ENCODE assay signal across 9 mouse cellular contexts in genomic region chr8:120644663-120645062, GRCm38 (mm10). TPM values are rescaled to one million over a fixed set of nuclear protein-coding genes. Genes with fewer than 3 reads are reported as not detected.
DNase-seq lines count a peak whose midpoint lies in the region; ATAC-seq and TF ChIP-seq lines count a peak whose summit lies in the region.
"Had no signal": no experiment of that assay in that cellular context is flagged by ENCODE, and none has a peak within 500 bp of the region (broad histone marks: within the 10 kb centered on the region; RNA-seq: fewer than 3 reads in every experiment).

No protein-coding gene starts in this region.

- H3K4me1 ChIP-seq in hindbrain, embryonic 13.5 days (replicated peaks): peaks cover 8% of the 10 kb centered on the region; the same call in 1 of the 2 replicates
- no peaks in the 10 kb centered on the region for H3K4me1 ChIP-seq in hindbrain, embryonic 11.5 days (replicated peaks; ENCODE audit: control insufficient read depth, insufficient read depth, low read length)
- H3K4me1 ChIP-seq in embryonic facial prominence, embryonic 15.5 days: peaks cover 13% of the 10 kb centered on the region
- no peaks in the 10 kb centered on the region; the same call in 1 of the 2 replicates for H3K4me1 ChIP-seq in hindbrain, embryonic 16.5 days (ENCODE audit: control insufficient read depth, insufficient read depth, low read depth, low read length)
- no peaks in the 10 kb centered on the region for H3K4me1 ChIP-seq in lung, postnatal 0 days (ENCODE audit: insufficient read depth, low read depth, low read length)

- H3K27ac ChIP-seq in hindbrain, embryonic 13.5 days: no peak overlapping the region
- no peak overlapping the region for H3K27ac ChIP-seq in hindbrain, embryonic 11.5 days (ENCODE audit: low read depth, low read length)
- peak overlapping the region; percentile 48 for H3K27ac ChIP-seq in embryonic facial prominence, embryonic 15.5 days (replicated peaks)
- H3K27ac ChIP-seq in hindbrain, embryonic 16.5 days (ENCODE audit: low read depth, low read length): no peak overlapping the region; the same call in 1 of the 2 replicates
- H3K27ac ChIP-seq in lung, postnatal 0 days (ENCODE audit: low read length): no peak overlapping the region

- no peak overlapping the region for H3K4me2 ChIP-seq in hindbrain, embryonic 13.5 days
- no peak overlapping the region for H3K4me2 ChIP-seq in hindbrain, embryonic 11.5 days (replicated peaks; ENCODE audit: low read depth, low read length)
- H3K4me2 ChIP-seq in embryonic facial prominence, embryonic 15.5 days (replicated peaks): no peak overlapping the region
- H3K4me2 ChIP-seq in hindbrain, embryonic 16.5 days (ENCODE audit: low read length): no peak overlapping the region
- no peak overlapping the region for H3K4me2 ChIP-seq in lung, postnatal 0 days (replicated peaks; ENCODE audit: low read depth, low read length)

- no peaks in the 10 kb centered on the region for H3K27me3 ChIP-seq in hindbrain, embryonic 13.5 days
- H3K27me3 ChIP-seq in hindbrain, embryonic 11.5 days (ENCODE audit: control insufficient read depth, insufficient read depth, low read length): no peaks in the 10 kb centered on the region
- no peaks in the 10 kb centered on the region for H3K27me3 ChIP-seq in embryonic facial prominence, embryonic 15.5 days
- H3K27me3 ChIP-seq in hindbrain, embryonic 16.5 days (replicated peaks; ENCODE audit: control insufficient read depth, insufficient read depth, low read length): no peaks in the 10 kb centered on the region
- H3K27me3 ChIP-seq in lung, postnatal 0 days (replicated peaks; ENCODE audit: insufficient read depth, low read length): no peaks in the 10 kb centered on the region

- H3K36me3 ChIP-seq in hindbrain, embryonic 13.5 days: no peaks in the 10 kb centered on the region
- no peaks in the 10 kb centered on the region for H3K36me3 ChIP-seq in hindbrain, embryonic 11.5 days (ENCODE audit: control insufficient read depth, insufficient read depth, low read length)
- H3K36me3 ChIP-seq in embryonic facial prominence, embryonic 15.5 days: no peaks in the 10 kb centered on the region; the same call in 1 of the 2 replicates
- H3K36me3 ChIP-seq in hindbrain, embryonic 16.5 days (ENCODE audit: control insufficient read depth, insufficient read depth, low read length): no peaks in the 10 kb centered on the region
- no peaks in the 10 kb centered on the region for H3K36me3 ChIP-seq in lung, postnatal 0 days (ENCODE audit: insufficient read depth, low read length)

- H3K9ac ChIP-seq in hindbrain, embryonic 13.5 days: no peak overlapping the region
- no peak overlapping the region for H3K9ac ChIP-seq in hindbrain, embryonic 11.5 days (ENCODE audit: low read depth, low read length)
- no peak overlapping the region for H3K9ac ChIP-seq in embryonic facial prominence, embryonic 15.5 days
- H3K9ac ChIP-seq in hindbrain, embryonic 16.5 days (ENCODE audit: low read depth, low read length): no peak overlapping the region
- H3K9ac ChIP-seq in lung, postnatal 0 days (replicated peaks; ENCODE audit: low read depth): no peak overlapping the region

- no peak for TF ChIP-seq EP300 in lung, postnatal 0 days (IDR thresholded peaks at IDR 0.05)

- DNase-seq in hindbrain, embryonic 11.5 days (ENCODE audit: low spot score): no peak
- DNase-seq in adrenal gland, adult 18-20 months (ENCODE audit: low spot score in 2 of 2): peak; percentile 40 to 56
- no peak for DNase-seq in lung, postnatal 0 days (ENCODE audit: low spot score)
- peak; percentile 63 for DNase-seq in testis, postnatal 14 days (ENCODE audit: low spot score)
- DNase-seq in thymus, postnatal 25 days: no peak

- 66% methylated on average over 7 of the region's 7 CpGs for WGBS in hindbrain, embryonic 13.5 days
- 86% methylated on average over 7 of the region's 7 CpGs for WGBS in hindbrain, embryonic 11.5 days
- WGBS in embryonic facial prominence, embryonic 15.5 days: 59% methylated on average over 7 of the region's 7 CpGs
- 51% methylated on average over 7 of the region's 7 CpGs for WGBS in hindbrain, embryonic 16.5 days
- 51% methylated on average over 7 of the region's 7 CpGs for WGBS in lung, postnatal 0 days

- no peaks in the 10 kb centered on the region for H3K9me3 ChIP-seq in hindbrain, embryonic 13.5 days
- no peaks in the 10 kb centered on the region for H3K9me3 ChIP-seq in hindbrain, embryonic 11.5 days (ENCODE audit: control insufficient read depth, low read length)
- H3K9me3 ChIP-seq in embryonic facial prominence, embryonic 15.5 days (replicated peaks): no peaks in the 10 kb centered on the region
- no peaks in the 10 kb centered on the region for H3K9me3 ChIP-seq in hindbrain, embryonic 16.5 days (ENCODE audit: control insufficient read depth, low read length)
- H3K9me3 ChIP-seq in lung, postnatal 0 days (ENCODE audit: low read length): no peaks in the 10 kb centered on the region

- no peak overlapping the region for H3K4me3 ChIP-seq in hindbrain, embryonic 13.5 days
- no peak overlapping the region for H3K4me3 ChIP-seq in hindbrain, embryonic 11.5 days (ENCODE audit: low read depth, low read length)
- H3K4me3 ChIP-seq in embryonic facial prominence, embryonic 15.5 days (replicated peaks): no peak overlapping the region
- H3K4me3 ChIP-seq in hindbrain, embryonic 16.5 days (ENCODE audit: low read length): no peak overlapping the region
- H3K4me3 ChIP-seq in lung, postnatal 0 days (ENCODE audit: low read depth, low read length): no peak overlapping the region
- H3K4me3 ChIP-seq: erythroblast, embryonic 14.5 days had no signal

- peak; percentile 67 for ATAC-seq in hindbrain, embryonic 13.5 days (ENCODE audit: low FRiP score)
- no peak for ATAC-seq in hindbrain, embryonic 11.5 days (ENCODE audit: low FRiP score)
- ATAC-seq in embryonic facial prominence, embryonic 15.5 days (ENCODE audit: insufficient number of reproducible peaks, low FRiP score, low TSS enrichment, low read depth): no peak; the same call in 1 of the 2 replicates
- peak; percentile 93 for ATAC-seq in hindbrain, embryonic 16.5 days
- ATAC-seq in lung, postnatal 0 days: peak; percentile 12; the same call in 1 of the 2 replicates

- no peak for TF ChIP-seq CTCF in lung, postnatal 0 days (IDR thresholded peaks at IDR 0.05)

RNA-seq across cellular contexts. Expression of gene 1190005I06Rik, which starts 2.8 kb away (rescaled TPM):
- polyA plus RNA-seq in hindbrain, embryonic 13.5 days (2015; fragmentation: Nextera tagmentation; extraction: Ambion mirVana): 8.9 and 11.0 TPM in 2 replicates
- polyA plus RNA-seq in hindbrain, embryonic 11.5 days (2014; fragmentation: Nextera tagmentation; extraction: Ambion mirVana): 2.4 and 3.7 TPM in 2 replicates
- total RNA-seq in adrenal gland, adult 18-20 months (2021): 10 to 100 TPM; 12.3 to 21.3 TPM
- polyA plus RNA-seq in embryonic facial prominence, embryonic 15.5 days (2015; fragmentation: Nextera tagmentation; extraction: Ambion mirVana): 8.3 and 10.1 TPM in 2 replicates
- polyA plus RNA-seq in hindbrain, embryonic 16.5 days (2015; fragmentation: Nextera tagmentation; extraction: Ambion mirVana): 18.3 and 20.5 TPM in 2 replicates
- polyA plus RNA-seq in lung, postnatal 0 days (2015; fragmentation: Nextera tagmentation; extraction: Ambion mirVana): 2.0 and 2.1 TPM in 2 replicates

RNA-seq across cellular contexts. Expression of gene Gm27021, which starts 23.2 kb away (rescaled TPM):
- polyA plus RNA-seq in hindbrain, embryonic 13.5 days (2015; fragmentation: Nextera tagmentation; extraction: Ambion mirVana): 5.2 and 6.0 TPM in 2 replicates
- polyA plus RNA-seq in hindbrain, embryonic 11.5 days (2014; fragmentation: Nextera tagmentation; extraction: Ambion mirVana): 2.6 and 3.1 TPM in 2 replicates
- total RNA-seq in adrenal gland, adult 18-20 months (2021): not detected
- 0.67 and 6.2 TPM in 2 replicates for polyA plus RNA-seq in embryonic facial prominence, embryonic 15.5 days (2015; fragmentation: Nextera tagmentation; extraction: Ambion mirVana)
- polyA plus RNA-seq in hindbrain, embryonic 16.5 days (2015; fragmentation: Nextera tagmentation; extraction: Ambion mirVana): 6.5 and 7.9 TPM in 2 replicates
- 1.00 and 1.3 TPM in 2 replicates for polyA plus RNA-seq in lung, postnatal 0 days (2015; fragmentation: Nextera tagmentation; extraction: Ambion mirVana)

RNA-seq across cellular contexts. Expression of gene Cox4i1, which starts 23.4 kb away (rescaled TPM):
- polyA plus RNA-seq in hindbrain, embryonic 13.5 days (2015; fragmentation: Nextera tagmentation; extraction: Ambion mirVana): 1,116 and 1,159 TPM in 2 replicates
- polyA plus RNA-seq in hindbrain, embryonic 11.5 days (2014; fragmentation: Nextera tagmentation; extraction: Ambion mirVana): 977 and 997 TPM in 2 replicates
- 1,000 to 10,000 TPM; 1,414 to 1,997 TPM for total RNA-seq in adrenal gland, adult 18-20 months (2021)
- polyA plus RNA-seq in embryonic facial prominence, embryonic 15.5 days (2015; fragmentation: Nextera tagmentation; extraction: Ambion mirVana): 1,008 and 1,040 TPM in 2 replicates
- 1,225 and 1,379 TPM in 2 replicates for polyA plus RNA-seq in hindbrain, embryonic 16.5 days (2015; fragmentation: Nextera tagmentation; extraction: Ambion mirVana)
- 1,092 and 1,166 TPM in 2 replicates for polyA plus RNA-seq in lung, postnatal 0 days (2015; fragmentation: Nextera tagmentation; extraction: Ambion mirVana)

RNA-seq across cellular contexts. Expression of gene Emc8, which starts 23.7 kb away (rescaled TPM):
- 135 and 150 TPM in 2 replicates for polyA plus RNA-seq in hindbrain, embryonic 13.5 days (2015; fragmentation: Nextera tagmentation; extraction: Ambion mirVana)
- polyA plus RNA-seq in hindbrain, embryonic 11.5 days (2014; fragmentation: Nextera tagmentation; extraction: Ambion mirVana): 273 and 276 TPM in 2 replicates
- total RNA-seq in adrenal gland, adult 18-20 months (2021): 100 to 1,000 TPM in 1 of 2 experiments, 10 to 100 TPM in 1; 87.1 to 118 TPM
- 220 and 225 TPM in 2 replicates for polyA plus RNA-seq in embryonic facial prominence, embryonic 15.5 days (2015; fragmentation: Nextera tagmentation; extraction: Ambion mirVana)
- 118 and 124 TPM in 2 replicates for polyA plus RNA-seq in hindbrain, embryonic 16.5 days (2015; fragmentation: Nextera tagmentation; extraction: Ambion mirVana)
- polyA plus RNA-seq in lung, postnatal 0 days (2015; fragmentation: Nextera tagmentation; extraction: Ambion mirVana): 131 and 137 TPM in 2 replicates

RNA-seq across cellular contexts. Expression of gene Gins2, which starts 55.6 kb away (rescaled TPM):
- 23.1 and 24.5 TPM in 2 replicates for polyA plus RNA-seq in hindbrain, embryonic 13.5 days (2015; fragmentation: Nextera tagmentation; extraction: Ambion mirVana)
- polyA plus RNA-seq in hindbrain, embryonic 11.5 days (2014; fragmentation: Nextera tagmentation; extraction: Ambion mirVana): 94.8 and 96.9 TPM in 2 replicates
- 1 to 10 TPM; 4.6 to 5.0 TPM for total RNA-seq in adrenal gland, adult 18-20 months (2021)
- 81.7 and 85.6 TPM in 2 replicates for polyA plus RNA-seq in embryonic facial prominence, embryonic 15.5 days (2015; fragmentation: Nextera tagmentation; extraction: Ambion mirVana)
- 20.6 and 22.0 TPM in 2 replicates for polyA plus RNA-seq in hindbrain, embryonic 16.5 days (2015; fragmentation: Nextera tagmentation; extraction: Ambion mirVana)
- 10.9 and 13.4 TPM in 2 replicates for polyA plus RNA-seq in lung, postnatal 0 days (2015; fragmentation: Nextera tagmentation; extraction: Ambion mirVana)

Comparison
In these comparisons a context has a peak if more than half of its experiments do, and no peak if none do; other contexts are left out.
1. ATAC-seq: peak in hindbrain, embryonic 13.5 days (single experiment), hindbrain, embryonic 16.5 days (single experiment) and lung, postnatal 0 days (single experiment); none in hindbrain, embryonic 11.5 days (single experiment) and embryonic facial prominence, embryonic 15.5 days (single experiment).
2. DNase-seq: peak in adrenal gland, adult 18-20 months (2 of 2) and testis, postnatal 14 days (single experiment); none in hindbrain, embryonic 11.5 days (single experiment), lung, postnatal 0 days (single experiment) and thymus, postnatal 25 days (single experiment).